ENCODE assay signal across 13 mouse cellular contexts in the genomic region with DNA sequence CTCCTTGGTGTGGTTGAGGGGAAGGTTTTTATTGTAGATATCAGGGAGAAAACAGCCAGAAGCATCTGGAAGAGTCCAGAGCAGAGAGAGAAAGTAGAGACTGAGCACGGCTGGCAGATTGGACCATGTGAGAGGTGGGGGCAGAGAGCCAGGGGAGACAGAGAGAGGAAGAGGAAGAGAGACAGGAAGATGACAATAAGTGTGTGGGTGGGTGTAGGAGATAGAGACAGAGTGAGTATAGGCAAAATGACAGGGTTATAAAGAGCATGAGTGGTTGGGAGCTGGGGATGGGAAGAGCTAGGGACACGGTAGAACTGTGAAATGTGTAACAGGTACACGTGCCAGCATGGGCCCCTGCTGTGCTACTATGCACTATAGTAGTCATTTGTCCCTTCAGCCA.
"Had no signal": no experiment of that assay in that cellular context is flagged by ENCODE, and none has a peak within 500 bp of the region (broad histone marks: within the 10 kb centered on the region; RNA-seq: fewer than 3 reads in every experiment).

No protein-coding gene starts in this region.

- H3K9ac ChIP-seq: kidney, embryonic 15.5 days; limb, embryonic 12.5 days; liver, postnatal 0 days; lung, embryonic 15.5 days; neural tube, embryonic 12.5 days had no signal

- H3K27ac ChIP-seq: kidney, embryonic 15.5 days; limb, embryonic 12.5 days; lung, embryonic 15.5 days; macrophage; midbrain, embryonic 10.5 days; neural tube, embryonic 12.5 days had no signal

- H3K27me3 ChIP-seq: kidney, embryonic 15.5 days; limb, embryonic 12.5 days; lung, embryonic 15.5 days; neural tube, embryonic 12.5 days had no signal

- H3K36me3 ChIP-seq: kidney, embryonic 15.5 days; limb, embryonic 12.5 days; lung, embryonic 15.5 days; midbrain, embryonic 10.5 days; neural tube, embryonic 12.5 days had no signal

- H3K4me3 ChIP-seq: kidney, embryonic 15.5 days; limb, embryonic 12.5 days; lung, embryonic 15.5 days; midbrain, embryonic 10.5 days; neural tube, embryonic 12.5 days had no signal

- H3K9me3 ChIP-seq: kidney, embryonic 15.5 days; lung, embryonic 15.5 days; midbrain, embryonic 10.5 days; neural tube, embryonic 12.5 days had no signal

- ATAC-seq: intestine, embryonic 16.5 days; liver, postnatal 0 days had no signal

- H3K4me2 ChIP-seq: kidney, embryonic 15.5 days; limb, embryonic 12.5 days; lung, embryonic 15.5 days; neural tube, embryonic 12.5 days had no signal

- DNase-seq: kidney, adult 2 months; kidney, postnatal 14 days; liver, postnatal 0 days; lung, postnatal 14 days; midbrain, embryonic 14.5 days; retina, postnatal 1 day had no signal
